Mouse (Mus musculus): ENCODE measurements around the gene A930033H14Rik. TPM values are rescaled to one million over a fixed set of nuclear protein-coding genes. Genes with fewer than 3 reads are reported as not detected.

A930033H14Rik gene
- polyA plus RNA-seq, 1 experiment from 2014 or later = 1.4 TPM

- Histone ChIP-seq H3K4me3 (ENCODE audit: low read length) (no peak overlapping the region), H3K9me3 (replicated peaks; ENCODE audit: control insufficient read depth, low read length) (no peaks in the 10 kb centered on the region), H3K27me3 (ENCODE audit: control insufficient read depth, insufficient read depth, low read length) (no peaks in the 10 kb centered on the region), H3K9ac (ENCODE audit: low read length) (no peak overlapping the region), H3K4me1 (ENCODE audit: control insufficient read depth, insufficient read depth, low read length) (peaks cover 43% of the 10 kb centered on the region), H3K27ac (ENCODE audit: low read length) (peak overlapping the region; percentile 33), H3K4me2 (ENCODE audit: low read depth, low read length) (0 out of 2 replicates have a peak overlapping the region, but pooled peaks have one; percentile 10), H3K36me3 (ENCODE audit: control insufficient read depth, insufficient read depth) (peaks cover 5% of the 10 kb centered on the region; the same call in 1 of the 2 replicates)
- no peak; the same call in 1 of the 2 replicates for ATAC-seq (replicated peaks; ENCODE audit: extremely low read depth, insufficient read depth, low FRiP score)
- 42% methylated on average over 3 of the region's 3 CpGs for WGBS
Measured at GRCm38 (mm10) chr10:69221955-69222354, 9.1 kb upstream of the A930033H14Rik start.

GRCm38 (mm10) chr10:69221148-69221547, 8.2 kb upstream of the A930033H14Rik start:
- no peak for ATAC-seq (replicated peaks; ENCODE audit: extremely low read depth, insufficient read depth, low FRiP score)
- H3K4me3 ChIP-seq (ENCODE audit: low read length) = no peak overlapping the region
- no peaks in the 10 kb centered on the region for H3K27me3 ChIP-seq (ENCODE audit: control insufficient read depth, insufficient read depth, low read length)
- H3K4me1 ChIP-seq (ENCODE audit: control insufficient read depth, insufficient read depth, low read length) = peaks cover 39% of the 10 kb centered on the region
- H3K4me2 ChIP-seq (ENCODE audit: low read depth, low read length) = no peak overlapping the region
- no peaks in the 10 kb centered on the region for H3K9me3 ChIP-seq (replicated peaks; ENCODE audit: control insufficient read depth, low read length)
- H3K9ac ChIP-seq (ENCODE audit: low read length) = no peak overlapping the region
- H3K27ac ChIP-seq (ENCODE audit: low read length) = no peak overlapping the region
- peaks cover 9% of the 10 kb centered on the region for H3K36me3 ChIP-seq (ENCODE audit: control insufficient read depth, insufficient read depth)
- WGBS = 89% methylated on average over 9 of the region's 9 CpGs

- ATAC-seq (replicated peaks; ENCODE audit: extremely low read depth, insufficient read depth, low FRiP score) = no peak
- H3K27ac ChIP-seq (ENCODE audit: low read length) = no peak overlapping the region
- H3K36me3 ChIP-seq (ENCODE audit: control insufficient read depth, insufficient read depth) = peaks cover 12% of the 10 kb centered on the region
- 82% methylated on average over 6 of the region's 6 CpGs for WGBS
- H3K4me3 ChIP-seq (ENCODE audit: low read length) = no peak overlapping the region
- H3K9me3 ChIP-seq (replicated peaks; ENCODE audit: control insufficient read depth, low read length) = no peaks in the 10 kb centered on the region
- peaks cover 33% of the 10 kb centered on the region for H3K4me1 ChIP-seq (ENCODE audit: control insufficient read depth, insufficient read depth, low read length)
- no peak overlapping the region for H3K9ac ChIP-seq (ENCODE audit: low read length)
- no peaks in the 10 kb centered on the region for H3K27me3 ChIP-seq (ENCODE audit: control insufficient read depth, insufficient read depth, low read length)
- H3K4me2 ChIP-seq (ENCODE audit: low read depth, low read length) = no peak overlapping the region
Measured at GRCm38 (mm10) chr10:69220296-69220695, 7.4 kb upstream of the A930033H14Rik start.

GRCm38 (mm10) chr10:69219289-69219626, 6.4 kb upstream of the A930033H14Rik start:
- H3K27me3 ChIP-seq (ENCODE audit: control insufficient read depth, insufficient read depth, low read length) = no peaks in the 10 kb centered on the region
- no peaks in the 10 kb centered on the region for H3K9me3 ChIP-seq (replicated peaks; ENCODE audit: control insufficient read depth, low read length)
- H3K4me3 ChIP-seq (ENCODE audit: low read length) = no peak overlapping the region
- peaks cover 12% of the 10 kb centered on the region for H3K36me3 ChIP-seq (ENCODE audit: control insufficient read depth, insufficient read depth)
- H3K4me2 ChIP-seq (ENCODE audit: low read depth, low read length) = no peak overlapping the region; the same call in 1 of the 2 replicates
- 69% methylated on average over 2 of the region's 2 CpGs for WGBS
- no peak for ATAC-seq (replicated peaks; ENCODE audit: extremely low read depth, insufficient read depth, low FRiP score)
- H3K27ac ChIP-seq (ENCODE audit: low read length) = peak overlapping the region; percentile 64
- H3K4me1 ChIP-seq (ENCODE audit: control insufficient read depth, insufficient read depth, low read length) = peaks cover 37% of the 10 kb centered on the region
- H3K9ac ChIP-seq (ENCODE audit: low read length) = no peak overlapping the region

- 46% methylated on average over 14 of the region's 14 CpGs for WGBS
- Histone ChIP-seq H3K4me3 (ENCODE audit: low read length) (no peak overlapping the region), H3K4me1 (ENCODE audit: control insufficient read depth, insufficient read depth, low read length) (peaks cover 42% of the 10 kb centered on the region), H3K27ac (ENCODE audit: low read length) (peak overlapping the region; percentile 64), H3K27me3 (ENCODE audit: control insufficient read depth, insufficient read depth, low read length) (no peaks in the 10 kb centered on the region), H3K4me2 (ENCODE audit: low read depth, low read length) (no peak overlapping the region; the same call in 1 of the 2 replicates), H3K36me3 (ENCODE audit: control insufficient read depth, insufficient read depth) (peaks cover 12% of the 10 kb centered on the region), H3K9ac (ENCODE audit: low read length) (no peak overlapping the region), H3K9me3 (replicated peaks; ENCODE audit: control insufficient read depth, low read length) (no peaks in the 10 kb centered on the region)
- ATAC-seq (replicated peaks; ENCODE audit: extremely low read depth, insufficient read depth, low FRiP score) = peak; percentile 85
Measured at GRCm38 (mm10) chr10:69218458-69219288, 5.8 kb upstream of the A930033H14Rik start.

- 95% methylated on average over 4 of the region's 4 CpGs for WGBS
- peaks cover 41% of the 10 kb centered on the region for H3K4me1 ChIP-seq (ENCODE audit: control insufficient read depth, insufficient read depth, low read length)
- no peak overlapping the region for H3K9ac ChIP-seq (ENCODE audit: low read length)
- H3K9me3 ChIP-seq (replicated peaks; ENCODE audit: control insufficient read depth, low read length) = no peaks in the 10 kb centered on the region
- H3K4me3 ChIP-seq (ENCODE audit: low read length) = no peak overlapping the region
- peaks cover 12% of the 10 kb centered on the region for H3K36me3 ChIP-seq (ENCODE audit: control insufficient read depth, insufficient read depth)
- H3K27me3 ChIP-seq (ENCODE audit: control insufficient read depth, insufficient read depth, low read length) = no peaks in the 10 kb centered on the region
- no peak for ATAC-seq (replicated peaks; ENCODE audit: extremely low read depth, insufficient read depth, low FRiP score)
- no peak overlapping the region for H3K4me2 ChIP-seq (ENCODE audit: low read depth, low read length)
- H3K27ac ChIP-seq (ENCODE audit: low read length) = no peak overlapping the region
Measured at GRCm38 (mm10) chr10:69217127-69217690, 4.3 kb upstream of the A930033H14Rik start.

GRCm38 (mm10) chr10:69213986-69214385, 1.1 kb upstream of the A930033H14Rik start:
- H3K27ac ChIP-seq (ENCODE audit: low read length) = peak overlapping the region; percentile 100
- no peak for ATAC-seq (replicated peaks; ENCODE audit: extremely low read depth, insufficient read depth, low FRiP score)
- H3K4me1 ChIP-seq (ENCODE audit: control insufficient read depth, insufficient read depth, low read length) = peaks cover 26% of the 10 kb centered on the region
- peak overlapping the region; percentile 88 for H3K4me3 ChIP-seq (ENCODE audit: low read length)
- H3K36me3 ChIP-seq (ENCODE audit: control insufficient read depth, insufficient read depth) = peaks cover 15% of the 10 kb centered on the region
- H3K27me3 ChIP-seq (ENCODE audit: control insufficient read depth, insufficient read depth, low read length) = no peaks in the 10 kb centered on the region
- H3K9me3 ChIP-seq (replicated peaks; ENCODE audit: control insufficient read depth, low read length) = no peaks in the 10 kb centered on the region
- peak overlapping the region; percentile 91 for H3K9ac ChIP-seq (ENCODE audit: low read length)
- peak overlapping the region; percentile 94 for H3K4me2 ChIP-seq (ENCODE audit: low read depth, low read length)
- 11% methylated on average over 5 of the region's 5 CpGs for WGBS

GRCm38 (mm10) chr10:69213451-69213877, 566 bp upstream of the A930033H14Rik start:
- H3K4me3 ChIP-seq (ENCODE audit: low read length) = peak overlapping the region; percentile 88
- H3K27ac ChIP-seq (ENCODE audit: low read length) = peak overlapping the region; percentile 100
- WGBS = 0% methylated on average over 21 of the region's 21 CpGs
- peaks cover 15% of the 10 kb centered on the region for H3K36me3 ChIP-seq (ENCODE audit: control insufficient read depth, insufficient read depth)
- peak overlapping the region; percentile 91 for H3K9ac ChIP-seq (ENCODE audit: low read length)
- H3K4me2 ChIP-seq (ENCODE audit: low read depth, low read length) = peak overlapping the region; percentile 94
- no peaks in the 10 kb centered on the region for H3K9me3 ChIP-seq (replicated peaks; ENCODE audit: control insufficient read depth, low read length)
- peak; percentile 49 for ATAC-seq (replicated peaks; ENCODE audit: extremely low read depth, insufficient read depth, low FRiP score)
- H3K27me3 ChIP-seq (ENCODE audit: control insufficient read depth, insufficient read depth, low read length) = no peaks in the 10 kb centered on the region
- peaks cover 21% of the 10 kb centered on the region for H3K4me1 ChIP-seq (ENCODE audit: control insufficient read depth, insufficient read depth, low read length)

GRCm38 (mm10) chr10:69211976-69212375, 922 bp downstream of the A930033H14Rik start:
- WGBS = 4% methylated on average over 14 of the region's 14 CpGs

More at GRCm38 (mm10) chr10:69211976-69212375, 922 bp downstream of the A930033H14Rik start:
- H3K9me3 ChIP-seq (replicated peaks; ENCODE audit: control insufficient read depth, low read length) = no peaks in the 10 kb centered on the region
- peaks cover 16% of the 10 kb centered on the region for H3K4me1 ChIP-seq (ENCODE audit: control insufficient read depth, insufficient read depth, low read length)
- no peak for ATAC-seq (replicated peaks; ENCODE audit: extremely low read depth, insufficient read depth, low FRiP score)
- peaks cover 11% of the 10 kb centered on the region for H3K36me3 ChIP-seq (ENCODE audit: control insufficient read depth, insufficient read depth)
- H3K9ac ChIP-seq (ENCODE audit: low read length) = peak overlapping the region; percentile 91
- peak overlapping the region; percentile 100 for H3K27ac ChIP-seq (ENCODE audit: low read length)
- H3K4me3 ChIP-seq (ENCODE audit: low read length) = peak overlapping the region; percentile 88
- no peaks in the 10 kb centered on the region for H3K27me3 ChIP-seq (ENCODE audit: control insufficient read depth, insufficient read depth, low read length)
- H3K4me2 ChIP-seq (ENCODE audit: low read depth, low read length) = peak overlapping the region; percentile 94
